Mouse (Mus musculus) erythroblast, embryonic 14.5 days (primary cell): ENCODE results near the gene Tecpr1. TPM values are rescaled to one million over a fixed set of nuclear protein-coding genes. Genes with fewer than 3 reads are reported as not detected.

Experiments used
- H3K27me3 ChIP-seq: 2 replicates; pipeline ENCODE4 v1.6.1; 2012; ENCODE audit warnings: inconsistent platforms; ENCODE audit not compliant: control insufficient read depth
- H3K36me3 ChIP-seq: 2 replicates; pipeline ENCODE4 v1.6.1; 2012; ENCODE audit warnings: mild to moderate bottlenecking, inconsistent platforms; ENCODE audit not compliant: control insufficient read depth
- H3K4me1 ChIP-seq: 2 replicates; pipeline ENCODE4 v1.6.1; 2012; ENCODE audit warnings: inconsistent platforms; ENCODE audit not compliant: control insufficient read depth
- H3K4me3 ChIP-seq: replicated peaks from 2 replicates; pipeline ENCODE3; 2012; ENCODE audit warnings: moderate library complexity, mild to moderate bottlenecking, inconsistent platforms
- H3K9me3 ChIP-seq: 2 replicates; pipeline ENCODE4 v1.6.1; 2012; ENCODE audit warnings: low read length, inconsistent platforms, mixed read lengths; ENCODE audit not compliant: control insufficient read depth
- GATA1 ChIP-seq: IDR thresholded peaks from 2 replicates; pipeline ENCODE4 v1.6.1; 2012; ENCODE audit warnings: low read length, inconsistent platforms, mixed read lengths
- TAL1 ChIP-seq: IDR thresholded peaks from 3 replicates; pipeline ENCODE4 v1.6.1; 2012; ENCODE audit warnings: low read length, inconsistent platforms, mixed read lengths
- polyA plus RNA-seq: library from polyadenylated mRNA; stranded (reverse); fragments of >175 nt; gene quantifications from 2 replicates; pipeline ENCODE4 v1.2.3, GENCODE M21; 2012

Gene Tecpr1
- polyA plus RNA-seq, 1 experiment = 0.09 TPM

- Histone ChIP-seq H3K36me3 (peaks cover 82% of the 10 kb centered on the region), H3K9me3 (no peaks in the 10 kb centered on the region), H3K4me1 (no peaks in the 10 kb centered on the region), H3K27me3 (no peaks in the 10 kb centered on the region), H3K4me3 (no peak overlapping the region)
- TF ChIP-seq TAL1 = no peak
- TF ChIP-seq GATA1 = no peak
Observed at GRCm38 (mm10) chr5:144149530-144149929, 73.9 kb downstream of the Tecpr1 start.

- no peaks in the 10 kb centered on the region for H3K4me1 ChIP-seq
- no peak overlapping the region for H3K4me3 ChIP-seq
- H3K27me3 ChIP-seq = no peaks in the 10 kb centered on the region
- peaks cover 75% of the 10 kb centered on the region for H3K36me3 ChIP-seq
- H3K9me3 ChIP-seq = no peaks in the 10 kb centered on the region
- TF ChIP-seq TAL1 = no peak
- no peak for TF ChIP-seq GATA1
Observed at GRCm38 (mm10) chr5:144146898-144147297, 76.5 kb downstream of the Tecpr1 start.

Other genes starting within 250 kb of the Tecpr1 start
- gene Ccz1, start 208.7 kb downstream of the Tecpr1 start, polyA plus RNA-seq = 4.1 and 5.2 TPM in 2 replicates
- not detected in 2 replicates for gene Ocm, start 196.9 kb downstream of the Tecpr1 start, polyA plus RNA-seq
- gene Lmtk2, start 123.2 kb downstream of the Tecpr1 start, polyA plus RNA-seq = 0.70 and 0.73 TPM in 2 replicates
- not detected in 2 replicates for gene Bhlha15, start 33.3 kb downstream of the Tecpr1 start, polyA plus RNA-seq
- 1.5 and 2.0 TPM in 2 replicates for gene Bri3, start 20.8 kb upstream of the Tecpr1 start, polyA plus RNA-seq
- not detected in 2 replicates for gene Baiap2l1, start 134.5 kb upstream of the Tecpr1 start, polyA plus RNA-seq